Mouse (Mus musculus): ENCODE results near the gene Tmc6.
"Not testable (repeated sequence)": the region's sequence is repeated elsewhere in the genome, so short reads cannot be mapped to it uniquely, and the experiment has no call there.

Tmc6 gene

GRCm38 (mm10) chr11:117781993-117782704 lies at the start of gene Tmc6, which contains the start of gene Tmc8:
Gene Tmc6 (minus strand): TSS chr11:117782198.
Gene Tmc8 (plus strand): TSS chr11:117782076.
- DNase-seq (ENCODE audit: low read depth, low spot score): peak; percentile 35

DNA sequence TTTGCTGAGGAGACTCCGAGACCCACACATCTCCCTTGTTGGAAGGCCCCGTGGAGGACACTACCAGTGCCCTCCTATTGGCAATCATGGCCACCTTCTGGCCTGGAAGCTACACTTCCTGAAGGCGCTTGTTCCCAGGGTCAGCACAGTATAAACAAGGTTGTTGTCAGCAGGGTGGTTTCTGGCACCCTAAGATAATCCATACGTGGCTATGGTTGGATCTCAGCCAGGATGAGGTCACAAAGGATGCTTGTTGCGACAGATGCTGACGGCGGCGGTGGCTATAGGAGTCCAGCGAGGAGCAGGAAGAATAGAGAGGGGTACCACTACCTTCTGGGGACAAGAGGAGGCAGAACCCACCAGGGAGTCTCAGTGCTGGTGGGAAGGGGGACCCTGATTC lies 48.4 kb upstream of the Tmc6 start:
- no peak for DNase-seq (ENCODE audit: low read depth, low spot score)

DNA sequence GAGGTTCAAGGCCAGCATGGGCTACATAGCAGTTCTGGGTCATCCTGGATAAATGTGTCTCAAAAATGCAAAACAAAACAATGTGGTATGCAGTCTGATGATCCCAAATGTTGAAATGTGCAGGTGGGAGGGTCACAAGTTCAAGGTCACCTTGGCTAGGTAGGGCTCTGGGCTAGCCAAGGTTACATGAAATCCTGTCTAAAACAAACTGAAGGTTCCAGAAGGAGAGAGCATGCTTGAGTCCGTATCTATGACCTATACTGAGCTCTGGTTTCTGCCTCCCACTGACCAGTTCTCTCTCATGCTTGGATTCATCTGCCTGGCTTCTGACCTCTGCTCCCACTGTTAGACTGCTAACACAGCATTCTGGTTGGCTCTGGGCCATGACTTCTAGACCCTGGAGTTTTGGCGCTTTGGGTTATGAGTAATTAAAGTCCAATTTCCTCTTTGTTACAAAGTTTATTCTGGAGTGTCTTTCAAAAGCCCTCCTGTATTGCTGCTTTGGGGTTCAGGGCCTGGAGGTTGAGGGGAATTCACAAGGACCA lies 47.7 kb upstream of the Tmc6 start:
- DNase-seq (ENCODE audit: low read depth, low spot score): no peak

- DNase-seq (ENCODE audit: low read depth, low spot score): no peak
These were observed 47.0 kb upstream of the Tmc6 start for GRCm38 (mm10) chr11:117828888-117829604.

GRCm38 (mm10) chr11:117828149-117828887 lies 46.3 kb upstream of the Tmc6 start:
- DNase-seq (ENCODE audit: low read depth, low spot score): no peak

- no peak for DNase-seq (ENCODE audit: low read depth, low spot score)
These were observed 45.4 kb upstream of the Tmc6 start for GRCm38 (mm10) chr11:117827386-117827785.

- no peak for DNase-seq (ENCODE audit: low read depth, low spot score)
These were observed 44.9 kb upstream of the Tmc6 start for GRCm38 (mm10) chr11:117826916-117827315.

- DNase-seq (ENCODE audit: low read depth, low spot score): peak; percentile 74
These were observed 44.2 kb upstream of the Tmc6 start for GRCm38 (mm10) chr11:117826164-117826563.

DNA sequence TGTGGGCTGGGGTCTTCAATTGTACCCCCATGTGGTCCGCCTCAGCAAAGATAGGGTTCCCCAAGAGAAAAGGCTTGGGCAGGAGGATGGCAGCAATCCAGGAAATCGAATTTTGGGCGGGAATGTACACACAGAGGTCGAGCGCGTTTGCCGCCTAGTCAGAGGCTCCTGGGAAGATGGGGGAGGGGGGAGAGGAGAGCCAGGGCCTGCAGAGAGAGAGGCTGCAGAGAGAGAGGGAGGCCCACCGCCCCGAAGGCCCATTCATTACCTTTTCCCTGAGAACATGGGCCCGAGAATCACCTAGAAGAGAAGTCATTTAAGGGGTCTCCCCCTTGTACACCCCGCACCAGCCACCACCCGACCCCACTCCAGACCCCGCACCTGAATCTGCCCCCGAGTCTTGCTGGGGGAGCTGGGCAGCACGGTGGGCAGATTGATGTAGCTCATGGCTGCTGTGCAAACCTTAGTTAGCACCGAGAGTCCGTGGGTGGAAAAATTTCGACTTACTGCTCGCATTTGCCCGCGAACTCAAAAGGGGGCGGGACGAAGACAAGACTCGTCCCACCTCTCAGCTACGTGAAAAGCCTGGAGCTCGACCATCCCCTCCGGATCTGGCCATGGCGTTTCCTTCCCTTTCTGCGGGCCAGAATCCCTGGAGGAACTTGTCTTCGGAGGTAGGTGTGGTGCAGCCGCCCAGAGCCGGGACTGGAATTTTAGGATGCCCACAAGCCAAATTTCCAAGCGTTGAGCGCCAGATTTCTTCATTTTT lies 43.5 kb upstream of the Tmc6 start, which contains the start of the genes Afmid and Tk1:
TSS of gene Afmid (plus strand) at position 592 of the 769 bp plus-strand sequence.
TSS of gene Tk1 (minus strand) at position 760 of the 769 bp plus-strand sequence.
- DNase-seq (ENCODE audit: low read depth, low spot score): peak; percentile 94

- DNase-seq (ENCODE audit: low read depth, low spot score): peak; percentile 75
These were observed 42.3 kb upstream of the Tmc6 start for GRCm38 (mm10) chr11:117824060-117824969.

GRCm38 (mm10) chr11:117823411-117823810 lies 41.4 kb upstream of the Tmc6 start:
- peak; percentile 54 for DNase-seq (ENCODE audit: low read depth, low spot score)

DNA sequence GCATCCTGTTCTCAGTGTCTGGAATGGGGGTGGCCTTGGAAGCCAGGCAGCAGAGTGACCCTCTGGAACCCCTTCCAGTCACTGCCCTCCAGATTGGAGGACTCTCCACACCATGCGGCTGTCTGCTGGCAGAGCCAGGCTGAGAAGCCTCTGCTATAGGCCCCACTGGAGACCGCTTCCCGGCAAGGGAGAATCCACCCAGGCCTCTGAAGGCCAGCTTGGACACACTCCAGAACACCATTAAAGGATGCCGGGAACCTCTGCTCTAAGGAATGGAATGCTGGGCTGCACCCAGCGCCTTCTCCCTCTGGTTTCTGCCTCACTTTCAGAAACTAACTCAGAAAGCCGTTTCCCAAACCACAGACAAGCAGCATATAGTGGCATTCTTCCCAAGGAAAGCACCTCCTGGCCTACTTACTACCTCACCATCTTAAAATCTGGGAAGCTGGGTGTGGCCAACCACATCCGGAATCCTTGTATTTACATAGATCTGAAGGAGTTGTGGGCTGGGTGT lies 40.8 kb upstream of the Tmc6 start:
- peak; percentile 63 for DNase-seq (ENCODE audit: low read depth, low spot score)

DNA sequence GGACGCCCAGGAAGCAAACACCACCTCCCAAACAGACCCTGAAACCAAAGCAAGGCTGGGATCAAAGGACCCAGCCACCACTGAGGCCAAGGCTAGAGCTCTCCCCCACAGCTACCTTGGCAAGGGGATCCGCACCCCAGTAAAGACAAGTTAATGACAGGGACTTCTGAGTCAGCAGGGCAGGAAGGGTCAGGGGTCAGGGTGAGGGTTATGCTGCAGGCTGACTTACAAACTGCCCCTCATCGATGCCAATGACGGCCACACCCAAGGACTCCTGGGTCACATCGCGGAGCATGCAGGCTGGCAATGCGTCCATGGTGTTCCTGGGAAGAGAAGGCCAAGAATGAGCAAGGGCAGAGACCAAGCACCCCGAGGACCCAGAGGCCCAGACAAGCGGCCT lies 39.9 kb upstream of the Tmc6 start:
- no peak for DNase-seq (ENCODE audit: low read depth, low spot score)

GRCm38 (mm10) chr11:117820173-117820572 lies 38.2 kb upstream of the Tmc6 start:
- no peak for DNase-seq (ENCODE audit: low read depth, low spot score)

DNA sequence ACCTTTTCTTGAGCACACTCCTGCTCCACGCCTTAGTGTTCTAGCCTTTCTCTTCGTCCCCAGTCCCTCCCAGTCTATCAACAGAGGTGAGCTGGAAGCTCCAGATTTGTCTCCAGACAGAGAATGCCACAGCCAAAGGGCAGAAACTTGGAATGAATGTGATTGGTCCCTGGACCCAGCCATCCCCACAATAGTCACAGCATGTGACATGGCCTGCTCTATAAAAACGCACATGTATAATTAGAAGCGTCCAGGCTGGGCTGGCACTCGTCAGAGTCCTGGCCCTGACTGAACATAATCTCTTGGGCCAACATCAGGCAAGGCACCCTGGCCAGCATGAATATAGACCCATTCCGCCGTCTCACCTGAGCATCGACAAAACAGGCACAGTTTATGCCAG lies 37.1 kb upstream of the Tmc6 start:
- no peak for DNase-seq (ENCODE audit: low read depth, low spot score)

DNA sequence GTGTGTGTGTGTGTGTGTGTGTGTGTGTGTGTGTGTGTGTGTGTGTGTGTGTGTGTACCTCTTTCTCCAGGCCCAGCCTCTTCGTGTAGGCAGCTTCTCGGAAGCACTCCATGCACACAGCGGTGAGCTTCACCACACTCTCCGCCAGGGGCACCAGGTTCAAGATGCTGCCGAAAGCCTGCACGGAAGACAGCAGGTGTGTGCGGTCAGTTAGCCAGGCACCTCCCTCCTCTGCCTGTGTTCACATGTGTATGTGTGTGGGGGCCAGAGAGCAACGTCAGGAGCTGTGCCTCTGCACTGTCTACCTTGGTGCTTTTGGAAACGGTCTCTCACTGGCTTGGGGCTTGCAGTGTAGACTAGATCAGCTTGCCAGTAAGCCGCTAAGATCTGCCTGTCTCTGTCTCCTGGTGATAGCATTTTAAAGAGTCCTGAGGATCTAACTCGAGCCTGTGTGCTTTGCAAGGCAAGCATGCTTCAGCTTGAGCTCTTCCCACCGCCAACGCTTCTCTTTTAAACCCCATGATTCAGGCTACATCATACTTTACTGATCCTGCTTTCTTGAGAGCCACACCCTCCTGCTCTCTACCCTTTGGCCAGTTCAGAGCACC lies 34.5 kb upstream of the Tmc6 start:
- no peak for DNase-seq (ENCODE audit: low read depth, low spot score)

DNA sequence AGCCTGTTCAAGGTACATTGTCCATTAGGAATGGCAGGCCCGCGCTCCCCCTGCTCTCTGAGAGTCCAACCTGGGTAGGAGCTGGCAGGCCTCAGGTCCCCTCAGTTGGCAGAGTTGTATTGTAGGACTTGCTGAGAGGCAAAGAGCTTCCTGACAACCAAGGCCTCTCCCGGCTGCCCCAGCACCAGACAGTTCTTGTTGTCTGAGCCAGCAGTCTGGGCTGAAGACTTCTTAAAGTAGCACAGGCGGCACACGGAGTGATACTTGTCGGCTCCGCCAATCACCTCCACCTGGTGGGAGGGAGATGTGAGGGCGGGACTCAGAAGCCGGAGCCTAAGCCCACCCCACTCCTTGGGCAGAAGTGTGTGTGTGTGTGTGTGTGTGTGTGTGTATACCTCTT lies 33.9 kb upstream of the Tmc6 start:
- DNase-seq (ENCODE audit: low read depth, low spot score): not testable (repeated sequence)

GRCm38 (mm10) chr11:117814704-117815366 lies 32.8 kb upstream of the Tmc6 start:
- DNase-seq (ENCODE audit: low read depth, low spot score): no peak

- no peak for DNase-seq (ENCODE audit: low read depth, low spot score)
These were observed 31.9 kb upstream of the Tmc6 start for GRCm38 (mm10) chr11:117813867-117814266.

Measured in ES-CJ7 (cell line).